In genomic region chr17:44432524-44433295, GRCm38 (mm10) we compare ENCODE assay signal across 12 mouse cellular contexts.
DNase-seq lines count a peak whose midpoint lies in the region; ATAC-seq lines count a peak whose summit lies in the region.
"Had no signal": no experiment of that assay in that cellular context is flagged by ENCODE, and none has a peak within 500 bp of the region (broad histone marks: within the 10 kb centered on the region; RNA-seq: fewer than 3 reads in every experiment).

No protein-coding gene starts in this region.

- H3K9ac ChIP-seq in embryonic facial prominence, embryonic 15.5 days, result no peak overlapping the region
- H3K9ac ChIP-seq in liver, embryonic 16.5 days (ENCODE audit: low read depth, low read length), result no peak overlapping the region
- H3K9ac ChIP-seq in forebrain, embryonic 14.5 days (ENCODE audit: low read length), result no peak overlapping the region
- H3K9ac ChIP-seq: midbrain, embryonic 13.5 days had no signal

- ATAC-seq in embryonic facial prominence, embryonic 15.5 days (ENCODE audit: insufficient number of reproducible peaks, low FRiP score, low TSS enrichment, low read depth), result peak; percentile 75
- ATAC-seq in liver, embryonic 16.5 days (ENCODE audit: low read depth), result no peak
- ATAC-seq in forebrain, embryonic 14.5 days, result no peak
- ATAC-seq: forebrain, embryonic 16.5 days; midbrain, embryonic 13.5 days had no signal

- peaks cover 11% of the 10 kb centered on the region; the same call in 1 of the 2 replicates for H3K27me3 ChIP-seq in embryonic facial prominence, embryonic 15.5 days
- H3K27me3 ChIP-seq in liver, embryonic 16.5 days (ENCODE audit: control insufficient read depth, insufficient read depth, low read depth, low read length), result no peaks in the 10 kb centered on the region
- H3K27me3 ChIP-seq in forebrain, embryonic 14.5 days (replicated peaks; ENCODE audit: control insufficient read depth, insufficient read depth, low read length), result no peaks in the 10 kb centered on the region
- H3K27me3 ChIP-seq: midbrain, embryonic 13.5 days had no signal

- peaks cover 9% of the 10 kb centered on the region for H3K4me1 ChIP-seq in embryonic facial prominence, embryonic 15.5 days
- no peaks in the 10 kb centered on the region for H3K4me1 ChIP-seq in liver, embryonic 16.5 days (ENCODE audit: control insufficient read depth, low read depth, low read length)
- no peaks in the 10 kb centered on the region for H3K4me1 ChIP-seq in forebrain, embryonic 14.5 days (ENCODE audit: control insufficient read depth, insufficient read depth, low read length)
- H3K4me1 ChIP-seq: midbrain, embryonic 13.5 days had no signal

- H3K4me2 ChIP-seq in embryonic facial prominence, embryonic 15.5 days (replicated peaks), result no peak overlapping the region
- peak overlapping the region; percentile 13; the same call in 1 of the 2 replicates for H3K4me2 ChIP-seq in liver, embryonic 16.5 days (ENCODE audit: low read depth, low read length)
- no peak overlapping the region for H3K4me2 ChIP-seq in forebrain, embryonic 14.5 days (ENCODE audit: low read length)
- H3K4me2 ChIP-seq: midbrain, embryonic 13.5 days had no signal

- peak; percentile 90 for DNase-seq in 416B (ENCODE audit: low read depth)
- DNase-seq in A20 (ENCODE audit: low read depth, low spot score), result peak; percentile 64
- DNase-seq in right cerebral cortex, postnatal 4 days, result no peak
- no peak for DNase-seq in lung, postnatal 10 days
- DNase-seq in forebrain, embryonic 14.5 days (ENCODE audit: low spot score), result no peak
- DNase-seq: heart, postnatal 36 days; layer of hippocampus, postnatal 36 days; retina, postnatal 1 day had no signal

- 8% methylated on average over 4 of the region's 4 CpGs for WGBS in embryonic facial prominence, embryonic 15.5 days
- 2% methylated on average over 4 of the region's 4 CpGs for WGBS in liver, embryonic 16.5 days (ENCODE audit: insufficient replicate concordance)
- WGBS in forebrain, embryonic 14.5 days, result 54% methylated on average over 4 of the region's 4 CpGs

- H3K9me3 ChIP-seq in embryonic facial prominence, embryonic 15.5 days (replicated peaks), result no peaks in the 10 kb centered on the region
- H3K9me3 ChIP-seq in liver, embryonic 16.5 days (replicated peaks; ENCODE audit: control insufficient read depth, low read length), result no peaks in the 10 kb centered on the region
- no peaks in the 10 kb centered on the region for H3K9me3 ChIP-seq in forebrain, embryonic 14.5 days (replicated peaks; ENCODE audit: control insufficient read depth, low read length)
- H3K9me3 ChIP-seq: midbrain, embryonic 13.5 days had no signal

- no peaks in the 10 kb centered on the region for H3K36me3 ChIP-seq in embryonic facial prominence, embryonic 15.5 days
- no peaks in the 10 kb centered on the region for H3K36me3 ChIP-seq in liver, embryonic 16.5 days (ENCODE audit: control insufficient read depth, insufficient read depth)
- H3K36me3 ChIP-seq in forebrain, embryonic 14.5 days (ENCODE audit: control insufficient read depth, insufficient read depth, low read length), result no peaks in the 10 kb centered on the region
- H3K36me3 ChIP-seq: midbrain, embryonic 13.5 days had no signal

- no peak overlapping the region for H3K4me3 ChIP-seq in embryonic facial prominence, embryonic 15.5 days (replicated peaks)
- 0 out of 2 replicates have a peak overlapping the region, but pooled peaks have one; percentile 6 for H3K4me3 ChIP-seq in liver, embryonic 16.5 days (ENCODE audit: low read depth, low read length)
- H3K4me3 ChIP-seq in forebrain, embryonic 14.5 days (ENCODE audit: low read depth, low read length), result no peak overlapping the region
- H3K4me3 ChIP-seq: midbrain, embryonic 13.5 days had no signal

- peak overlapping the region; percentile 13; the same call in 1 of the 2 replicates for H3K27ac ChIP-seq in embryonic facial prominence, embryonic 15.5 days (replicated peaks)
- peak overlapping the region; percentile 9; the same call in 1 of the 2 replicates for H3K27ac ChIP-seq in liver, embryonic 16.5 days (ENCODE audit: low read length)
- no peak overlapping the region for H3K27ac ChIP-seq in forebrain, embryonic 14.5 days (ENCODE audit: low read depth, low read length)
- H3K27ac ChIP-seq: midbrain, embryonic 13.5 days had no signal

Comparison
In these comparisons a context has a peak if more than half of its experiments do, and no peak if none do; other contexts are left out.
1. DNase-seq: peak in 416B (single experiment) and A20 (single experiment); none in right cerebral cortex, postnatal 4 days (single experiment), lung, postnatal 10 days (single experiment) and forebrain, embryonic 14.5 days (single experiment).